Mouse (Mus musculus) heart, postnatal 36 days (tissue): ENCODE data around the gene Dhtkd1. TPM values are rescaled to one million over a fixed set of nuclear protein-coding genes. Genes with fewer than 3 reads are reported as not detected.

ENCODE experiments used
- DNase-seq, 2 experiments: peaks; one replicate each; pipeline ENCODE4 v3.0.0; 2021 to 2022
- intact Hi-C: fragments of 180-260 bp; cut with DNase I; formaldehyde crosslinking; loops from one replicate; pipeline ENCODE4 v1.15.1; 2025
- total RNA-seq, 2 experiments: library from RNA; stranded (reverse); gene quantifications; 2 replicates each; pipeline ENCODE4 v1.2.3; 2021

Gene Dhtkd1
- total RNA-seq, 2 experiments from 2014 or later = 2.8 to 6.7 TPM

GRCm38 (mm10) chr2:5851116-5851515 lies 91.5 kb downstream of the Dhtkd1 start:
- intact Hi-C loops = no loop called here
- no peak for DNase-seq

Other genes with a start within 250 kb of the Dhtkd1 start
- 1 to 10 TPM; 3.6 to 5.2 TPM for gene Camk1d, start 228.3 kb downstream of the Dhtkd1 start, total RNA-seq
- 10 to 100 TPM; 12.4 to 12.7 TPM for gene Nudt5, start 97.8 kb downstream of the Dhtkd1 start, total RNA-seq
- gene Cdc123, start 97.6 kb downstream of the Dhtkd1 start, total RNA-seq = 10 to 100 TPM; 77.6 to 94.1 TPM
- gene Gm13199, start 79.9 kb downstream of the Dhtkd1 start, total RNA-seq = not detected
- 10 to 100 TPM; 12.3 to 12.5 TPM for gene Sec61a2, start 47.4 kb downstream of the Dhtkd1 start, total RNA-seq
- gene Upf2, start 8.7 kb upstream of the Dhtkd1 start, total RNA-seq = 10 to 100 TPM; 14.7 to 15.6 TPM
- 10 to 100 TPM; 12.0 to 21.3 TPM for gene Proser2, start 187.4 kb upstream of the Dhtkd1 start, total RNA-seq